ENCODE assay signal across 8 mouse cellular contexts in genomic region chr3:128337031-128337430, GRCm38 (mm10).
DNase-seq lines count a peak whose midpoint lies in the region; ATAC-seq and TF ChIP-seq lines count a peak whose summit lies in the region.

No protein-coding gene starts in this region.

- no peaks in the 10 kb centered on the region for H3K36me3 ChIP-seq in spleen, adult 2 months (ENCODE audit: control insufficient read depth, insufficient read depth, low read length)
- H3K36me3 ChIP-seq in midbrain, embryonic 13.5 days: no peaks in the 10 kb centered on the region
- no peaks in the 10 kb centered on the region for H3K36me3 ChIP-seq in stomach, embryonic 14.5 days (ENCODE audit: control insufficient read depth, insufficient read depth, low read length)

- H3K4me3 ChIP-seq in spleen, adult 2 months (ENCODE audit: extremely low read depth, insufficient read depth, insufficient read length): no peak overlapping the region
- no peak overlapping the region for H3K4me3 ChIP-seq in midbrain, embryonic 13.5 days (replicated peaks)
- no peak overlapping the region for H3K4me3 ChIP-seq in stomach, embryonic 14.5 days (ENCODE audit: low read depth, low read length)

- no peak overlapping the region for H3K27ac ChIP-seq in spleen, adult 2 months (ENCODE audit: insufficient read depth, low read length)
- H3K27ac ChIP-seq in midbrain, embryonic 13.5 days: no peak overlapping the region
- no peak overlapping the region for H3K27ac ChIP-seq in stomach, embryonic 14.5 days (ENCODE audit: low read length)

- peak; percentile 90 for ATAC-seq in midbrain, embryonic 13.5 days
- peak; percentile 85; the same call in 1 of the 2 replicates for ATAC-seq in stomach, embryonic 14.5 days (ENCODE audit: insufficient number of reproducible peaks, insufficient read depth, low FRiP score, low read depth)

- no peak overlapping the region for H3K4me2 ChIP-seq in midbrain, embryonic 13.5 days (replicated peaks)
- no peak overlapping the region for H3K4me2 ChIP-seq in stomach, embryonic 14.5 days (replicated peaks; ENCODE audit: low read depth, low read length)

- intact Hi-C loops in left cerebral cortex, postnatal 36 days (cut with DNase I): loop anchor here (1.0 to 10.0 kb wide), 4 partner anchors 130 to 334 kb away; no protein-coding TSS in a partner anchor

- no peaks in the 10 kb centered on the region for H3K27me3 ChIP-seq in spleen, adult 2 months (ENCODE audit: control insufficient read depth, insufficient read depth, low read length)
- H3K27me3 ChIP-seq in midbrain, embryonic 13.5 days: 0 out of 2 replicates have a peak, but pooled peaks cover 3% of the 10 kb centered on the region
- H3K27me3 ChIP-seq in stomach, embryonic 14.5 days (ENCODE audit: control insufficient read depth, insufficient read depth, low read length): no peaks in the 10 kb centered on the region

- 24% methylated on average over 5 of the region's 5 CpGs for WGBS in spleen, adult 2 months
- WGBS in midbrain, embryonic 13.5 days: 30% methylated on average over 5 of the region's 5 CpGs
- WGBS in stomach, embryonic 14.5 days: 20% methylated on average over 5 of the region's 5 CpGs

- DNase-seq in spleen, adult 2 months (ENCODE audit: low read depth in 1 of 2, low spot score in 2 of 2): peak in 1 of 2 experiments; percentile 5
- DNase-seq in spleen, postnatal 14 days (ENCODE audit: low spot score in 2 of 2): no peak
- peak; percentile 93 for DNase-seq in embryo, embryonic 10 days (ENCODE audit: low spot score)
- peak; percentile 11 for DNase-seq in gastrocnemius, postnatal 25 days
- peak; percentile 72 for DNase-seq in kidney, adult 18-20 months
- peak; percentile 44 to 71 for DNase-seq in left cerebral cortex, postnatal 36 days (ENCODE audit: low spot score in 2 of 2)

- peak; percentile 4; the same call in 1 of the 2 replicates for TF ChIP-seq CTCF in spleen, adult 2 months (IDR thresholded peaks at IDR 0.05; ENCODE audit: extremely low read depth, insufficient read depth, insufficient read length, insufficient replicate concordance)

- H3K9ac ChIP-seq in midbrain, embryonic 13.5 days (replicated peaks): no peak overlapping the region
- no peak overlapping the region for H3K9ac ChIP-seq in stomach, embryonic 14.5 days (replicated peaks; ENCODE audit: low read depth, low read length)

- no peaks in the 10 kb centered on the region for H3K4me1 ChIP-seq in spleen, adult 2 months (ENCODE audit: control insufficient read depth, insufficient read depth, insufficient read length)
- H3K4me1 ChIP-seq in midbrain, embryonic 13.5 days (replicated peaks): no peaks in the 10 kb centered on the region
- H3K4me1 ChIP-seq in stomach, embryonic 14.5 days (ENCODE audit: control insufficient read depth, insufficient read depth, low read length): no peaks in the 10 kb centered on the region

- TF ChIP-seq POLR2A in spleen, adult 2 months (IDR thresholded peaks at IDR 0.05; ENCODE audit: low read depth, low read length): no peak

- H3K9me3 ChIP-seq in midbrain, embryonic 13.5 days: no peaks in the 10 kb centered on the region
- H3K9me3 ChIP-seq in stomach, embryonic 14.5 days (ENCODE audit: control insufficient read depth, low read depth, low read length): no peaks in the 10 kb centered on the region

Comparison
In these comparisons a context has a peak if more than half of its experiments do, and no peak if none do; other contexts are left out.
1. DNase-seq: peak in embryo, embryonic 10 days (single experiment), gastrocnemius, postnatal 25 days (single experiment), kidney, adult 18-20 months (single experiment) and left cerebral cortex, postnatal 36 days (2 of 2); none in spleen, postnatal 14 days (0 of 2).